In genomic region chr5:5265401-5265841, GRCm38 (mm10) we compare ENCODE assay signal across 8 mouse cellular contexts.
DNase-seq lines count a peak whose midpoint lies in the region; ATAC-seq lines count a peak whose summit lies in the region.
"Had no signal": no experiment of that assay in that cellular context is flagged by ENCODE, and none has a peak within 500 bp of the region (broad histone marks: within the 10 kb centered on the region; RNA-seq: fewer than 3 reads in every experiment).

No protein-coding gene starts in this region.

- no peaks in the 10 kb centered on the region for H3K36me3 ChIP-seq in heart, embryonic 16.5 days (ENCODE audit: control insufficient read depth, insufficient read depth)
- H3K36me3 ChIP-seq in embryonic facial prominence, embryonic 14.5 days (ENCODE audit: control insufficient read depth, insufficient read depth, low read length): no peaks in the 10 kb centered on the region
- H3K36me3 ChIP-seq in hindbrain, embryonic 16.5 days (ENCODE audit: control insufficient read depth, insufficient read depth, low read length): no peaks in the 10 kb centered on the region
- H3K36me3 ChIP-seq in neural tube, embryonic 13.5 days: no peaks in the 10 kb centered on the region
- H3K36me3 ChIP-seq: liver, embryonic 15.5 days had no signal

- no peak overlapping the region for H3K9ac ChIP-seq in heart, embryonic 16.5 days (ENCODE audit: low read length)
- no peak overlapping the region for H3K9ac ChIP-seq in embryonic facial prominence, embryonic 14.5 days (ENCODE audit: low read depth, low read length)
- H3K9ac ChIP-seq in hindbrain, embryonic 16.5 days (ENCODE audit: low read depth, low read length): peak overlapping the region; percentile 45; the same call in 1 of the 2 replicates
- H3K9ac ChIP-seq in neural tube, embryonic 13.5 days: peak overlapping the region; percentile 64
- H3K9ac ChIP-seq: liver, embryonic 15.5 days had no signal

- no peak for ATAC-seq in heart, embryonic 16.5 days (replicated peaks; ENCODE audit: extremely low read depth, insufficient read depth, low FRiP score)
- no peak for ATAC-seq in embryonic facial prominence, embryonic 14.5 days (ENCODE audit: low read depth)
- peak; percentile 53 for ATAC-seq in hindbrain, embryonic 16.5 days
- ATAC-seq in neural tube, embryonic 13.5 days (ENCODE audit: low read depth): peak; percentile 41; the same call in 1 of the 2 replicates

- intact Hi-C loops in heart, postnatal 25 days (cut with DNase I): loop anchor here (5.0 kb wide), 1 partner anchor 217 kb away; no protein-coding TSS in a partner anchor

- WGBS in heart, embryonic 16.5 days: 25% methylated on average over 8 of the region's 8 CpGs
- 27% methylated on average over 8 of the region's 8 CpGs for WGBS in embryonic facial prominence, embryonic 14.5 days
- 12% methylated on average over 8 of the region's 8 CpGs for WGBS in hindbrain, embryonic 16.5 days
- WGBS in neural tube, embryonic 13.5 days: 19% methylated on average over 8 of the region's 8 CpGs

- peak overlapping the region; percentile 3 for H3K4me2 ChIP-seq in heart, embryonic 16.5 days (ENCODE audit: low read depth, low read length)
- H3K4me2 ChIP-seq in embryonic facial prominence, embryonic 14.5 days (ENCODE audit: low read depth, low read length): peak overlapping the region; percentile 19
- H3K4me2 ChIP-seq in hindbrain, embryonic 16.5 days (ENCODE audit: low read length): peak overlapping the region; percentile 51
- H3K4me2 ChIP-seq in neural tube, embryonic 13.5 days: peak overlapping the region; percentile 53
- H3K4me2 ChIP-seq: liver, embryonic 15.5 days had no signal

- DNase-seq in heart, postnatal 25 days (ENCODE audit: low spot score): no peak
- DNase-seq in embryonic facial prominence, embryonic 14.5 days (ENCODE audit: low spot score): peak; percentile 32
- DNase-seq in yolk sac, embryonic 10.5 days (ENCODE audit: low spot score): no peak
- no peak for DNase-seq in spleen, postnatal 14 days (ENCODE audit: low spot score in 2 of 2)

- no peak overlapping the region for H3K4me3 ChIP-seq in heart, embryonic 16.5 days (ENCODE audit: low read length)
- H3K4me3 ChIP-seq in embryonic facial prominence, embryonic 14.5 days (ENCODE audit: low read depth, low read length): no peak overlapping the region
- peak overlapping the region; percentile 42 for H3K4me3 ChIP-seq in hindbrain, embryonic 16.5 days (ENCODE audit: low read length)
- peak overlapping the region; percentile 32 for H3K4me3 ChIP-seq in neural tube, embryonic 13.5 days
- H3K4me3 ChIP-seq: liver, embryonic 15.5 days had no signal

- H3K9me3 ChIP-seq in heart, embryonic 16.5 days (replicated peaks; ENCODE audit: control insufficient read depth, low read length): no peaks in the 10 kb centered on the region
- no peaks in the 10 kb centered on the region for H3K9me3 ChIP-seq in embryonic facial prominence, embryonic 14.5 days (ENCODE audit: control insufficient read depth, low read length)
- no peaks in the 10 kb centered on the region for H3K9me3 ChIP-seq in hindbrain, embryonic 16.5 days (ENCODE audit: control insufficient read depth, low read length)
- H3K9me3 ChIP-seq in neural tube, embryonic 13.5 days: no peaks in the 10 kb centered on the region
- H3K9me3 ChIP-seq: liver, embryonic 15.5 days had no signal

- no peaks in the 10 kb centered on the region for H3K27me3 ChIP-seq in heart, embryonic 16.5 days (ENCODE audit: control insufficient read depth, insufficient read depth, low read length)
- H3K27me3 ChIP-seq in embryonic facial prominence, embryonic 14.5 days (replicated peaks; ENCODE audit: control insufficient read depth, insufficient read depth, low read length): no peaks in the 10 kb centered on the region
- H3K27me3 ChIP-seq in hindbrain, embryonic 16.5 days (replicated peaks; ENCODE audit: control insufficient read depth, insufficient read depth, low read length): no peaks in the 10 kb centered on the region
- H3K27me3 ChIP-seq in neural tube, embryonic 13.5 days: no peaks in the 10 kb centered on the region
- H3K27me3 ChIP-seq: liver, embryonic 15.5 days had no signal

- peaks cover 14% of the 10 kb centered on the region for H3K4me1 ChIP-seq in heart, embryonic 16.5 days (ENCODE audit: control insufficient read depth, insufficient read depth, low read length)
- 0 out of 2 replicates have a peak, but pooled peaks cover 6% of the 10 kb centered on the region for H3K4me1 ChIP-seq in embryonic facial prominence, embryonic 14.5 days (ENCODE audit: control insufficient read depth, insufficient read depth, low read length)
- H3K4me1 ChIP-seq in hindbrain, embryonic 16.5 days (ENCODE audit: control insufficient read depth, insufficient read depth, low read depth, low read length): peaks cover 11% of the 10 kb centered on the region
- H3K4me1 ChIP-seq in neural tube, embryonic 13.5 days (replicated peaks): peaks cover 36% of the 10 kb centered on the region
- H3K4me1 ChIP-seq: liver, embryonic 15.5 days had no signal

- H3K27ac ChIP-seq in heart, embryonic 16.5 days (ENCODE audit: low read length): no peak overlapping the region
- no peak overlapping the region for H3K27ac ChIP-seq in embryonic facial prominence, embryonic 14.5 days (replicated peaks; ENCODE audit: low read depth, low read length)
- peak overlapping the region; percentile 83 for H3K27ac ChIP-seq in hindbrain, embryonic 16.5 days (ENCODE audit: low read depth, low read length)
- H3K27ac ChIP-seq in neural tube, embryonic 13.5 days (replicated peaks): peak overlapping the region; percentile 67
- H3K27ac ChIP-seq: liver, embryonic 15.5 days had no signal

Comparison
In these comparisons a context has a peak if more than half of its experiments do, and no peak if none do; other contexts are left out.
1. ATAC-seq: peak in hindbrain, embryonic 16.5 days (single experiment) and neural tube, embryonic 13.5 days (single experiment); none in heart, embryonic 16.5 days (single experiment) and embryonic facial prominence, embryonic 14.5 days (single experiment).
2. H3K27ac ChIP-seq: peak in hindbrain, embryonic 16.5 days (single experiment) and neural tube, embryonic 13.5 days (single experiment); none in heart, embryonic 16.5 days (single experiment) and embryonic facial prominence, embryonic 14.5 days (single experiment).
3. H3K4me2 ChIP-seq: peak in every context shown above with its lines; median percentile 53 in neural tube, embryonic 13.5 days; 51 in hindbrain, embryonic 16.5 days; 19 in embryonic facial prominence, embryonic 14.5 days; 3 in heart, embryonic 16.5 days.
4. H3K4me3 ChIP-seq: peak in hindbrain, embryonic 16.5 days (single experiment) and neural tube, embryonic 13.5 days (single experiment); none in heart, embryonic 16.5 days (single experiment) and embryonic facial prominence, embryonic 14.5 days (single experiment).
5. H3K9ac ChIP-seq: peak in hindbrain, embryonic 16.5 days (single experiment) and neural tube, embryonic 13.5 days (single experiment); none in heart, embryonic 16.5 days (single experiment) and embryonic facial prominence, embryonic 14.5 days (single experiment).